In the genomic region with DNA sequence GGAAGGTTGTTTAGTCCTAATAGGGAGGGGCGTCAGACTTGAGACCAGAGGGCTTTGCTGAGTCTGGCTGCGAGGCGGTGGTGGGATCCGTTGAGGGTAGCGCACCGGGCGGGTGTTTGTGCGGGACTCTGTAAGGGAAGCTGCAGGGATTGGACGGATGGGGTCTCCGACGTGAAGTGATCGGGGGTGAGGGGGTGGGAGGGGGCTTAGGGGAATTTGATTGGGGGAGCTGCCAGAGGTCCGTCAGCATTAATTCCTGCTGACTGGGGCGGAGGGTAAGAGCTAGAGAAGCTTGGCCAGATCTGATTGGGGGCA, we compare ENCODE assay signal across 8 mouse cellular contexts. TPM values are rescaled to one million over a fixed set of nuclear protein-coding genes. Genes with fewer than 3 reads are reported as not detected.
A peak's percentile ranks its signal among the peaks of the same experiment; 100 is the strongest.
DNase-seq lines count a peak whose midpoint lies in the region; ATAC-seq and TF ChIP-seq lines count a peak whose summit lies in the region.

No protein-coding gene starts in this region.

- no peaks in the 10 kb centered on the region for H3K9me3 ChIP-seq in kidney, embryonic 15.5 days (replicated peaks)
- H3K9me3 ChIP-seq in hindbrain, embryonic 10.5 days: no peaks in the 10 kb centered on the region
- no peaks in the 10 kb centered on the region for H3K9me3 ChIP-seq in midbrain, embryonic 10.5 days (replicated peaks)

- H3K27ac ChIP-seq in kidney, embryonic 15.5 days: peak overlapping the region; percentile 100
- H3K27ac ChIP-seq in bone marrow macrophage, adult 2 months (ENCODE audit: insufficient read depth, low read depth, low read length): peak overlapping the region; percentile 96
- H3K27ac ChIP-seq in hindbrain, embryonic 10.5 days: peak overlapping the region; percentile 99
- peak overlapping the region; percentile 99 for H3K27ac ChIP-seq in midbrain, embryonic 10.5 days (replicated peaks)

- WGBS in kidney, embryonic 15.5 days: 0% methylated on average over 14 of the region's 14 CpGs
- under 1% methylated on average over 14 of the region's 14 CpGs for WGBS in hindbrain, embryonic 10.5 days
- WGBS in midbrain, embryonic 10.5 days: under 1% methylated on average over 14 of the region's 14 CpGs

- H3K9ac ChIP-seq in kidney, embryonic 15.5 days: peak overlapping the region; percentile 96

- ATAC-seq in kidney, embryonic 15.5 days (replicated peaks; ENCODE audit: low FRiP score): peak; percentile 63

- peaks cover 42% of the 10 kb centered on the region for H3K36me3 ChIP-seq in kidney, embryonic 15.5 days
- H3K36me3 ChIP-seq in hindbrain, embryonic 10.5 days: peaks cover 49% of the 10 kb centered on the region
- H3K36me3 ChIP-seq in midbrain, embryonic 10.5 days: peaks cover 50% of the 10 kb centered on the region

- TF ChIP-seq POLR2A in bone marrow macrophage, adult 2 months (IDR thresholded peaks at IDR 0.05; ENCODE audit: borderline replicate concordance, low read depth, low read length): no peak

- no peak for TF ChIP-seq CTCF in bone marrow macrophage, adult 2 months (IDR thresholded peaks at IDR 0.05; ENCODE audit: low read depth, low read length)

- peaks cover 29% of the 10 kb centered on the region for H3K4me1 ChIP-seq in kidney, embryonic 15.5 days
- H3K4me1 ChIP-seq in bone marrow macrophage, adult 2 months (ENCODE audit: control insufficient read depth, insufficient read depth, low read length): peaks cover 12% of the 10 kb centered on the region
- H3K4me1 ChIP-seq in hindbrain, embryonic 10.5 days (replicated peaks): peaks cover 33% of the 10 kb centered on the region
- peaks cover 38% of the 10 kb centered on the region for H3K4me1 ChIP-seq in midbrain, embryonic 10.5 days

- peak overlapping the region; percentile 83 for H3K4me3 ChIP-seq in kidney, embryonic 15.5 days (replicated peaks)
- peak overlapping the region; percentile 91 for H3K4me3 ChIP-seq in bone marrow macrophage, adult 2 months (ENCODE audit: insufficient read depth, low read length)
- peak overlapping the region; percentile 92 for H3K4me3 ChIP-seq in hindbrain, embryonic 10.5 days
- H3K4me3 ChIP-seq in midbrain, embryonic 10.5 days: peak overlapping the region; percentile 76

- peak overlapping the region; percentile 83 for H3K4me2 ChIP-seq in kidney, embryonic 15.5 days

- no peak for DNase-seq in kidney, postnatal 14 days
- DNase-seq in hindbrain, embryonic 10.5 days (ENCODE audit: low spot score): no peak
- no peak for DNase-seq in midbrain, embryonic 10.5 days (ENCODE audit: low spot score)
- DNase-seq in ovary, postnatal 14 days (ENCODE audit: low spot score): no peak
- DNase-seq in adrenal gland, postnatal 10 days: no peak
- no peak for DNase-seq in thymus, postnatal 14 days

- H3K27me3 ChIP-seq in kidney, embryonic 15.5 days: no peaks in the 10 kb centered on the region
- H3K27me3 ChIP-seq in hindbrain, embryonic 10.5 days (ENCODE audit: insufficient read depth, poor library complexity, severe bottlenecking): no peaks in the 10 kb centered on the region
- H3K27me3 ChIP-seq in midbrain, embryonic 10.5 days (ENCODE audit: low read depth, poor library complexity, severe bottlenecking): no peaks in the 10 kb centered on the region

RNA-seq across cellular contexts. Expression of a gene that starts 0.6 kb away (rescaled TPM):
- 25.8 and 30.0 TPM in 2 replicates for polyA plus RNA-seq in kidney, embryonic 15.5 days (2015; fragmentation: Nextera tagmentation; extraction: Ambion mirVana)
- polyA plus RNA-seq in bone marrow macrophage, adult 2 months (2012; ENCODE audit: insufficient read depth, insufficient read length, missing spikeins): 34.0 and 44.4 TPM in 2 replicates
- polyA plus RNA-seq in hindbrain, embryonic 10.5 days (2016; fragmentation: Nextera tagmentation; extraction: Ambion mirVana): 27.4 and 28.4 TPM in 2 replicates
- 28.6 and 34.9 TPM in 2 replicates for polyA plus RNA-seq in midbrain, embryonic 10.5 days (2016; fragmentation: Nextera tagmentation; extraction: Ambion mirVana)
- 10 to 100 TPM; 56.6 to 59.7 TPM for total RNA-seq in adrenal gland, postnatal 10 days (2021)

RNA-seq across cellular contexts. Expression of a gene that starts 10.7 kb away (rescaled TPM):
- 119 and 120 TPM in 2 replicates for polyA plus RNA-seq in kidney, embryonic 15.5 days (2015; fragmentation: Nextera tagmentation; extraction: Ambion mirVana)
- 145 and 177 TPM in 2 replicates for polyA plus RNA-seq in bone marrow macrophage, adult 2 months (2012; ENCODE audit: insufficient read depth, insufficient read length, missing spikeins)
- polyA plus RNA-seq in hindbrain, embryonic 10.5 days (2016; fragmentation: Nextera tagmentation; extraction: Ambion mirVana): 149 and 164 TPM in 2 replicates
- 140 and 146 TPM in 2 replicates for polyA plus RNA-seq in midbrain, embryonic 10.5 days (2016; fragmentation: Nextera tagmentation; extraction: Ambion mirVana)
- total RNA-seq in adrenal gland, postnatal 10 days (2021): 100 to 1,000 TPM; 143 to 155 TPM

RNA-seq across cellular contexts. Expression of a gene that starts 12.2 kb away (rescaled TPM):
- 133 and 143 TPM in 2 replicates for polyA plus RNA-seq in kidney, embryonic 15.5 days (2015; fragmentation: Nextera tagmentation; extraction: Ambion mirVana)
- 74.5 and 75.3 TPM in 2 replicates for polyA plus RNA-seq in bone marrow macrophage, adult 2 months (2012; ENCODE audit: insufficient read depth, insufficient read length, missing spikeins)
- 162 and 176 TPM in 2 replicates for polyA plus RNA-seq in hindbrain, embryonic 10.5 days (2016; fragmentation: Nextera tagmentation; extraction: Ambion mirVana)
- polyA plus RNA-seq in midbrain, embryonic 10.5 days (2016; fragmentation: Nextera tagmentation; extraction: Ambion mirVana): 160 and 164 TPM in 2 replicates
- 10 to 100 TPM; 86.5 to 92.4 TPM for total RNA-seq in adrenal gland, postnatal 10 days (2021)

RNA-seq across cellular contexts. Expression of a gene that starts 22.5 kb away (rescaled TPM):
- polyA plus RNA-seq in kidney, embryonic 15.5 days (2015; fragmentation: Nextera tagmentation; extraction: Ambion mirVana): 28.9 and 32.1 TPM in 2 replicates
- 10.2 and 11.8 TPM in 2 replicates for polyA plus RNA-seq in bone marrow macrophage, adult 2 months (2012; ENCODE audit: insufficient read depth, insufficient read length, missing spikeins)
- polyA plus RNA-seq in hindbrain, embryonic 10.5 days (2016; fragmentation: Nextera tagmentation; extraction: Ambion mirVana): 28.0 and 33.4 TPM in 2 replicates
- 25.5 and 32.3 TPM in 2 replicates for polyA plus RNA-seq in midbrain, embryonic 10.5 days (2016; fragmentation: Nextera tagmentation; extraction: Ambion mirVana)
- total RNA-seq in adrenal gland, postnatal 10 days (2021): 10 to 100 TPM; 22.4 to 24.9 TPM

RNA-seq across cellular contexts. Expression of a gene that starts 23.0 kb away (rescaled TPM):
- polyA plus RNA-seq in kidney, embryonic 15.5 days (2015; fragmentation: Nextera tagmentation; extraction: Ambion mirVana): 0.10 TPM in 1 of 2 replicates, not detected in the other
- polyA plus RNA-seq in bone marrow macrophage, adult 2 months (2012; ENCODE audit: insufficient read depth, insufficient read length, missing spikeins): not detected in 2 replicates
- not detected in 2 replicates for polyA plus RNA-seq in hindbrain, embryonic 10.5 days (2016; fragmentation: Nextera tagmentation; extraction: Ambion mirVana)
- not detected in 2 replicates for polyA plus RNA-seq in midbrain, embryonic 10.5 days (2016; fragmentation: Nextera tagmentation; extraction: Ambion mirVana)
- not detected for total RNA-seq in adrenal gland, postnatal 10 days (2021)
